Mouse (Mus musculus): ENCODE results near the gene Bricd5.
"Not testable (repeated sequence)": the region's sequence is repeated elsewhere in the genome, so short reads cannot be mapped to it uniquely, and the experiment has no call there.

Gene Bricd5

DNA sequence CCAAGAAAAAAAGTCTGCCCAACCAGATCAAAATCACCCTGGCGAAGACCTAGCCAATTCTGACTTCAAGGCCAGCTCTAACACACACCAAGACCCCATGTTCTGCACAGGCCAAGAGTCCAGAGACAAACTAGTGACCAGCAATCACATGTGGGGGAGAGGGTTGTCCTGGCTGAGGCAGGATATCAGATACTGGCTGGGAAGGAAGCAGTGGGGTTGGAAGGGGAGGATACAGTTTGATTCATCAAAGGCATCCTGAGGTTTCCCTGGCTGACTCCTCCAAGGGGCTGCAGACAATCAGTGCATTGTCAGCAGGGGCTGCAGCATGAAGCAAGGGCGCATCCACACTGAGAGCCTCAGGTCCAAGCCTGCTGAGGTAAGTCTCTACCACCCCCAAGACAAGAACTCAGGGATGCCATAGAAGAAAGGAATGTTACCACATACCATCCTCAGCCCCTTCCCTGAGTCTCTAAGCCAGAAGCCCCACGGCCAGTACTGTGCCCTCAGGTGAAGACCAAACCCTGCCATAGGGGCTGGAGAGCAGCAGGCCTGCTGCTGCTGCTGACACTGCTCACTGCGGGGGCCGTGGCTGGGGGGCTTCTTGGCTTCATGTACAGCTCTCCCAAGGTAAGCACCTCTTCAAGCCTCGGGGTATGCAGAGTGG, at the start of gene Bricd5:
TSS of gene Bricd5 (plus strand) at position 273 of the 664 bp plus-strand sequence.
- ChIA-PET CTCF (interaction anchor here in 2 of 4 experiments (0.5 to 1.1 kb wide), 3 partner anchors 20 to 203 kb away, joined by 3 to 6 read pairs (median 3); no protein-coding TSS in a partner anchor), POLR2A (interaction anchor here in 3 of 4 experiments (0.9 to 24.5 kb wide), 20 partner anchors 10 to 322 kb away, joined by 3 to 396 read pairs (median 4); partner anchors contain the start of genes Traf7 (in 3 of the 3), Ccnf (in 1 of the 3), Eci1 (in 1 of the 3) and Pkd1 (in 1 of the 3))

DNA sequence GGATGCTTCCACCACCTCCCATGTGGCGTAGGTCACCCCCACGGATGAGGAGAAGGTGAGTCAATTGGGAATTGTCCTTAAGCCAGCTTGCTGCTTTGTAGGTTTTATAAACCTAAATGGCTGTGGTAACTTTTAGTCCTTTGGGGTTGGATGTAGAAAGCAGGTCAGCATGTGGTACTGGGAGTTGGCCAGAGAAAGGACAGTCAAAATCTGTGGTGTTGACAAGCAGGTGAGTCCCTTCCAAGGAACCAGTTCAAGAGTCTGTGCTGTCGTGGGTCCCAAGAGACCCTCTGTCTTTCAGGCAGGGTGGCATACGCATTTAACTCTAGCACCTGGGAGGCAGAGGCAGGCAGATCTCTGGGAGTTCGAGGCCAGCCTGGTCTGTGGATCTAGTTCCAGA, 49.2 kb upstream of the Bricd5 start:
- ChIA-PET CTCF (no interaction called here), POLR2A (interaction anchor here in 3 of 4 experiments (0.6 to 4.4 kb wide), 15 partner anchors 9 to 104 kb away, joined by 3 to 54 read pairs (median 4); partner anchors contain the start of genes Rnps1 (in 2 of the 3), Traf7 (in 2 of the 3), Abca3 (in 1 of the 3) and Dnase1l2 (in 1 of the 3))

DNA sequence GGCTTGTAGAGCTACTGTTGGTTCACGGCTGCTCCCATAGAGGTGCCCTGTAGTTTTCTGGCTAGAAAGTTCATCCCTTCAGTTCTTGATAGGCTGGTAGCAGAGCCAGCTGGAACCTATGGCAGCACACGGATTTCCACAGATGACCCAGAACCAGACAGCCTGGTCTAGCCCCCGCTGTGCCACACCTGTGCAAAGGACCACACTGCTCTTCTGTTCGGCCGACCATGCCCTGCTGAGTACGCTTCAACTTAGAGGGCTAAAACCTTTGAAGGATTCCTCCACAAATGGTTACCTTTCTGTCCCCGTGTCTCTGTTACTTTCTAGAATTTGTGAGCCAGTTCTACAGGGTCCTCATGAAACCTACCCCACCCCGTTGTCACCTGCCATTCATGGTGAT, 48.4 kb upstream of the Bricd5 start:
- CTCF ChIA-PET, result not testable (repeated sequence)
- POLR2A ChIA-PET, result interaction anchor here in 3 of 4 experiments (0.6 to 9.9 kb wide), 8 partner anchors 10 to 359 kb away, joined by 3 to 123 read pairs (median 9); partner anchors contain the start of genes Rnps1 (in 2 of the 3), Mlst8 (in 1 of the 3) and Traf7 (in 1 of the 3)

DNA sequence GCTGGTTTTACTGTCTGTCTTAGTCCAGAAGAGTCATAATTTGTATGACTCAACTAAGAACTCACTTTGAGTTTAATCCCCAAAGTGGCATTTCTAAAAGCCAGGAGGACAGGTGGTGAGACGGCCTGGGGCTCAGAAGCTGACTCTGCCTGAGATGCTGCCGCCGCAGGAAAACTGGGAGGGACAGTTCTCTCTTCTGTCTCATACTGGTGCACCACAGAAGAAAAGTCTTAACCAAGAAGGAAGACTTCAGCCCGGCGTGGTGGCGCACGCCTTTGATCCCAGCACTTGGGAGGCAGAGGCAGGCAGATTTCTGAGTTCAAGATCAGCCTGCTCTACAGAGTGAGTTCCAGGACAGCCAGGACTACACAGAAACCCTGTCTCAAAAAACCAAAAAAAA, 47.8 kb upstream of the Bricd5 start:
- POLR2A ChIA-PET, result interaction anchor here (0.5 to 9.9 kb wide), 37 partner anchors 8 to 254 kb away, joined by 3 to 201 read pairs (median 5); partner anchors contain the start of genes Rnps1 (in 3 of the 4), Traf7 (in 3 of the 4), Mlst8 (in 2 of the 4) and Ccnf (in 1 of the 4)

GRCm38 (mm10) chr17:24426471-24427169, 47.1 kb upstream of the Bricd5 start, which contains the start of gene Eci1:
TSS of gene Eci1 (plus strand) at chr17:24426641.
- CTCF ChIA-PET, result interaction anchor here in 3 of 4 experiments (0.5 to 1.3 kb wide), 10 partner anchors 10 to 1141 kb away, joined by 3 to 7 read pairs (median 3); no protein-coding TSS in a partner anchor
- POLR2A ChIA-PET, result interaction anchor here (0.5 to 9.9 kb wide), 69 partner anchors 7 to 382 kb away, joined by 3 to 201 read pairs (median 4); partner anchors contain the start of genes Pkd1 (in 3 of the 4), Rnps1 (in 3 of the 4), Traf7 (in 3 of the 4) and Abca3 (in 2 of the 4)

More for the DNA sequence above, 47.8 kb upstream of the Bricd5 start:
- CTCF ChIA-PET, result interaction anchor here in 2 of 4 experiments (0.5 to 1.0 kb wide), 3 partner anchors 193 to 1142 kb away, joined by 3 to 7 read pairs (median 3); no protein-coding TSS in a partner anchor

DNA sequence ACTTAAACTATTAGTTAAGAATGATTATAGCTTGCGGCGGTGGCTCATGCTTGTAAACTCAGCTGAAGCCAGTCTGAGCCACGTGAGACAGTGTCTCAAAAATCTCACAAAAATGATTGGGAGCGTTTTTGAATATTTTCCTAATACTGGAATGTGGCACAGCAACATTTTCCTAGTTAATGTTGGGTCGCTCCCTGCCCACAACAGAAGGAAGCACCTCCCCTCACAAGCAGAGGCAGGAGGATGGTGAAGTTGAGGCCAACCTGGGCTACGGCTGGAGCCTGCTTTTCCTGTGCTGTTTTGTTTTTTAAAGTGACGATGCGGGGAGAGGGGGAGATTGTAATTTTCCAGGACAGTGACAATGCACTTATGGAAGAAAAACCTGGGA, 46.5 kb upstream of the Bricd5 start:
- CTCF ChIA-PET, result interaction anchor here in 3 of 4 experiments (0.6 to 1.3 kb wide), 6 partner anchors 10 to 220 kb away, joined by 3 to 4 read pairs (median 3); no protein-coding TSS in a partner anchor
- POLR2A ChIA-PET, result interaction anchor here (0.5 to 9.9 kb wide), 59 partner anchors 8 to 383 kb away, joined by 3 to 201 read pairs (median 4); partner anchors contain the start of genes Pkd1 (in 3 of the 4), Rnps1 (in 3 of the 4), Traf7 (in 3 of the 4) and Abca3 (in 2 of the 4)

GRCm38 (mm10) chr17:24429201-24429983, 44.3 kb upstream of the Bricd5 start:
- ChIA-PET POLR2A (interaction anchor here (0.6 to 9.9 kb wide), 37 partner anchors 7 to 861 kb away, joined by 3 to 201 read pairs (median 4); partner anchors contain the start of genes Rnps1 (in 3 of the 4), Ccnf (in 2 of the 4), Pkd1 (in 2 of the 4) and Traf7 (in 2 of the 4)), CTCF (interaction anchor here in 3 of 4 experiments (0.6 to 1.4 kb wide), 7 partner anchors 11 to 261 kb away, joined by 3 to 6 read pairs (median 3); partner anchors contain the start of gene Syngr3 (in 1 of the 3))

GRCm38 (mm10) chr17:24437016-24437415, 36.7 kb upstream of the Bricd5 start:
- ChIA-PET POLR2A (interaction anchor here in 3 of 4 experiments (0.8 to 6.2 kb wide), 17 partner anchors 9 to 198 kb away, joined by 3 to 63 read pairs (median 5); partner anchors contain the start of genes Eci1 (in 3 of the 3), Rnps1 (in 2 of the 3), E4f1 (in 1 of the 3) and Pgp (in 1 of the 3)), CTCF (interaction anchor here in 3 of 4 experiments (0.5 to 2.4 kb wide), 12 partner anchors 9 to 468 kb away, joined by 3 to 7 read pairs (median 3); partner anchors contain the start of gene Eci1 (in 1 of the 3))

- ChIA-PET POLR2A (interaction anchor here in 3 of 4 experiments (0.6 to 6.2 kb wide), 25 partner anchors 8 to 199 kb away, joined by 3 to 63 read pairs (median 3); partner anchors contain the start of genes Eci1 (in 2 of the 3), Mlst8 (in 2 of the 3), Rnps1 (in 2 of the 3) and Abca3 (in 1 of the 3)), CTCF (interaction anchor here in 2 of 4 experiments (0.8 to 1.7 kb wide), 7 partner anchors 9 to 597 kb away, joined by 3 to 5 read pairs (median 4); partner anchors contain the start of genes Mlst8 (in 1 of the 2), Prss32 (in 1 of the 2), Prss41 (in 1 of the 2) and Rnps1 (in 1 of the 2))
Observed at GRCm38 (mm10) chr17:24440377-24440776, 33.3 kb upstream of the Bricd5 start.

GRCm38 (mm10) chr17:24441148-24441547, 32.5 kb upstream of the Bricd5 start:
- POLR2A ChIA-PET, result interaction anchor here in 3 of 4 experiments (0.9 to 6.2 kb wide), 19 partner anchors 9 to 228 kb away, joined by 3 to 63 read pairs (median 3); partner anchors contain the start of genes Eci1 (in 2 of the 3), Abca3 (in 1 of the 3), Pkd1 (in 1 of the 3) and Rnps1 (in 1 of the 3)

GRCm38 (mm10) chr17:24442107-24442506, 31.6 kb upstream of the Bricd5 start:
- POLR2A ChIA-PET, result interaction anchor here (0.6 to 1.7 kb wide), 17 partner anchors 9 to 227 kb away, joined by 3 to 11 read pairs (median 3); partner anchors contain the start of genes Mlst8 (in 1 of the 4), Pkd1 (in 1 of the 4), Traf7 (in 1 of the 4) and Zfp598 (in 1 of the 4)
- CTCF ChIA-PET, result interaction anchor here in 2 of 4 experiments (0.6 to 1.2 kb wide), 3 partner anchors 22 to 49 kb away, joined by 3 to 8 read pairs (median 4); partner anchors contain the start of gene Mlst8 (in 1 of the 2)

More at GRCm38 (mm10) chr17:24441148-24441547, 32.5 kb upstream of the Bricd5 start:
- CTCF ChIA-PET, result interaction anchor here in 2 of 4 experiments (0.6 to 1.7 kb wide), 6 partner anchors 9 to 597 kb away, joined by 4 to 5 read pairs (median 4); partner anchors contain the start of genes Mlst8 (in 1 of the 2), Prss32 (in 1 of the 2) and Prss41 (in 1 of the 2)

- ChIA-PET POLR2A (interaction anchor here (0.6 to 1.7 kb wide), 20 partner anchors 8 to 226 kb away, joined by 3 to 11 read pairs (median 3); partner anchors contain the start of genes Mlst8 (in 1 of the 4), Npw (in 1 of the 4), Pkd1 (in 1 of the 4) and Traf7 (in 1 of the 4)), CTCF (interaction anchor here in 2 of 4 experiments (0.5 to 1.2 kb wide), 5 partner anchors 21 to 73 kb away, joined by 3 to 8 read pairs (median 3); partner anchors contain the start of gene Mlst8 (in 1 of the 2))
Observed at GRCm38 (mm10) chr17:24442632-24443155, 31.0 kb upstream of the Bricd5 start, which contains the start of gene Dnase1l2. TSS of gene Dnase1l2 (minus strand) at chr17:24443105.

GRCm38 (mm10) chr17:24443409-24443808, 30.3 kb upstream of the Bricd5 start:
- ChIA-PET CTCF (interaction anchor here in 2 of 4 experiments (0.6 to 1.1 kb wide), 2 partner anchors 49 to 52 kb away, joined by 3 to 4 read pairs; no protein-coding TSS in a partner anchor), POLR2A (interaction anchor here in 3 of 4 experiments (0.6 to 1.1 kb wide), 4 partner anchors 9 to 51 kb away, joined by 3 read pairs; no protein-coding TSS in a partner anchor)

GRCm38 (mm10) chr17:24446590-24446989, 27.1 kb upstream of the Bricd5 start:
- CTCF ChIA-PET, result interaction anchor here in 2 of 4 experiments (1.0 kb wide), 2 partner anchors 9 to 10 kb away, joined by 3 read pairs; no protein-coding TSS in a partner anchor
- POLR2A ChIA-PET, result interaction anchor here in 3 of 4 experiments (0.6 to 2.3 kb wide), 10 partner anchors 8 to 299 kb away, joined by 3 to 9 read pairs (median 3); partner anchors contain the start of genes Traf7 (in 2 of the 3) and Eci1 (in 1 of the 3)

GRCm38 (mm10) chr17:24449507-24449906, 24.2 kb upstream of the Bricd5 start:
- ChIA-PET POLR2A (interaction anchor here in 2 of 4 experiments (1.1 to 2.2 kb wide), 4 partner anchors 22 to 97 kb away, joined by 4 to 8 read pairs (median 6); partner anchors contain the start of genes Abca3 (in 1 of the 2) and Traf7 (in 1 of the 2)), CTCF (no interaction called here)

All from embryonic stem cell, embryonic (primary cell).